Mouse (Mus musculus) cerebellum, adult 11-12 months (tissue): ENCODE measurements around the gene Actg1.

ENCODE experiments used
- DNase-seq: peaks from one replicate; pipeline ENCODE4 v3.0.0; 2022

Gene Actg1

GRCm38 (mm10) chr11:120307566-120308430, 40.5 kb downstream of the Actg1 start:
- peak; percentile 90 for DNase-seq

GRCm38 (mm10) chr11:120307132-120307413, 41.3 kb downstream of the Actg1 start:
- peak; percentile 49 for DNase-seq

- peak; percentile 56 for DNase-seq
Measured at GRCm38 (mm10) chr11:120306366-120307131, 41.8 kb downstream of the Actg1 start.

- DNase-seq: peak; percentile 41
Measured at GRCm38 (mm10) chr11:120305535-120306365, 42.6 kb downstream of the Actg1 start.

- peak; percentile 91 for DNase-seq
Measured at GRCm38 (mm10) chr11:120304886-120305534, 43.3 kb downstream of the Actg1 start.

GRCm38 (mm10) chr11:120304350-120304694, 44.0 kb downstream of the Actg1 start:
- DNase-seq: peak; percentile 56

- no peak for DNase-seq
Measured at GRCm38 (mm10) chr11:120303559-120304349, 44.6 kb downstream of the Actg1 start.

- DNase-seq: no peak
Measured at GRCm38 (mm10) chr11:120303119-120303518, 45.2 kb downstream of the Actg1 start.

GRCm38 (mm10) chr11:120299484-120299883, 48.9 kb downstream of the Actg1 start:
- DNase-seq: no peak

- no peak for DNase-seq
Measured at GRCm38 (mm10) chr11:120298441-120299141, 49.8 kb downstream of the Actg1 start.

- no peak for DNase-seq
Measured at GRCm38 (mm10) chr11:120297767-120298166, 50.6 kb downstream of the Actg1 start.

GRCm38 (mm10) chr11:120296305-120297144, 51.8 kb downstream of the Actg1 start:
- DNase-seq: no peak
